Mouse (Mus musculus) cerebellum, adult 2 months (tissue): Measurements from ENCODE around the gene Nup205.

Experiments
- CTCF ChIP-seq: fragments of 200-500 bp; IDR thresholded peaks from 2 replicates; pipeline ENCODE4 v1.5.1; 2011; ENCODE audit warnings: low read depth, mild to moderate bottlenecking, control low read depth, low read length, moderate library complexity, borderline replicate concordance; ENCODE audit not compliant: insufficient read depth
- POLR2A ChIP-seq: fragments of 200-500 bp; IDR thresholded peaks from 2 replicates; pipeline ENCODE4 v1.6.1; 2011; ENCODE audit warnings: low read length, control low read depth, borderline replicate concordance; ENCODE audit not compliant: insufficient read depth

DNA sequence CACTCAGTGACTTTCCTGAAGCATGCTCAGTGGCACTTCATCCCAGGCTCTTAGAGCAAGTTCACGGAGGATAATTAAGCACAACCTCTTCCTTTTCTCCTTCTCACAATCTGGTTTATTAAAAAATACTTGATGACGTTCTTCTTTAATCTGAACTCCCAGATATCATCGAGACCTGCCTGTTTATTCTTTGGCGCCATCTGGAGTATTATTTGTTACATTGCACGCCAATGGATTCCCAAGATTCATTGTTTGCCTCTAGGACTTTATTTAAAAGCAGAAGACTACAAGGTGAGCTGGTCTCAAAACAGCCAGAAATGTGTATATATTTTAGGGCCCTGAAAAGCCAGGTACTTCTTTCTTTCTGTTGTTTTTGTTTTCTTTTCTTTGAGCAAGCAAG is 67.9 kb downstream of the Nup205 start:
- TF ChIP-seq POLR2A: no peak
- TF ChIP-seq CTCF: no peak
